In genomic region chr17:11483032-11483431, GRCm38 (mm10) we compare ENCODE assay signal across 24 mouse cellular contexts.
"Had no signal": no experiment of that assay in that cellular context is flagged by ENCODE, and none has a peak within 500 bp of the region (broad histone marks: within the 10 kb centered on the region; RNA-seq: fewer than 3 reads in every experiment).

No protein-coding gene starts in this region.

- H3K27ac ChIP-seq: kidney, postnatal 0 days; layer of hippocampus, adult 2 months; limb, embryonic 12.5 days; limb, embryonic 15.5 days; liver, embryonic 14.5 days; macrophage; midbrain, embryonic 10.5 days; midbrain, embryonic 13.5 days; neural tube, embryonic 13.5 days had no signal

- H3K4me1 ChIP-seq: limb, embryonic 12.5 days; limb, embryonic 15.5 days; megakaryocyte, embryonic 14.5 days; midbrain, embryonic 10.5 days; midbrain, embryonic 13.5 days; neural tube, embryonic 13.5 days had no signal

- DNase-seq: kidney, adult 18-20 months; kidney, adult 9 months; kidney, postnatal 25 days; left cerebral cortex, postnatal 4 days; liver, postnatal 0 days; retina, postnatal 1 day; right cerebral cortex, postnatal 25 days; spleen, adult 18-20 months; thymus, adult 18-20 months; thymus, postnatal 36 days had no signal

- ATAC-seq: intestine, embryonic 16.5 days; liver, postnatal 0 days; midbrain, embryonic 13.5 days; midbrain, embryonic 16.5 days had no signal

- H3K9ac ChIP-seq: limb, embryonic 12.5 days; limb, embryonic 15.5 days; liver, embryonic 14.5 days; liver, postnatal 0 days; midbrain, embryonic 13.5 days; neural tube, embryonic 13.5 days had no signal

- H3K9me3 ChIP-seq: limb, embryonic 12.5 days; limb, embryonic 15.5 days; midbrain, embryonic 10.5 days; midbrain, embryonic 13.5 days; neural tube, embryonic 13.5 days had no signal

- H3K36me3 ChIP-seq: limb, embryonic 12.5 days; limb, embryonic 15.5 days; midbrain, embryonic 10.5 days; midbrain, embryonic 13.5 days; neural tube, embryonic 13.5 days had no signal

- H3K4me3 ChIP-seq: layer of hippocampus, adult 2 months; limb, embryonic 12.5 days; limb, embryonic 15.5 days; megakaryocyte, embryonic 14.5 days; midbrain, embryonic 10.5 days; midbrain, embryonic 13.5 days; myocyte; neural tube, embryonic 13.5 days had no signal

- H3K27me3 ChIP-seq: limb, embryonic 12.5 days; limb, embryonic 15.5 days; megakaryocyte, embryonic 14.5 days; midbrain, embryonic 13.5 days; neural tube, embryonic 13.5 days had no signal

- H3K4me2 ChIP-seq: limb, embryonic 12.5 days; limb, embryonic 15.5 days; liver, embryonic 11.5 days; midbrain, embryonic 13.5 days; neural tube, embryonic 13.5 days had no signal
